In the genomic region with DNA sequence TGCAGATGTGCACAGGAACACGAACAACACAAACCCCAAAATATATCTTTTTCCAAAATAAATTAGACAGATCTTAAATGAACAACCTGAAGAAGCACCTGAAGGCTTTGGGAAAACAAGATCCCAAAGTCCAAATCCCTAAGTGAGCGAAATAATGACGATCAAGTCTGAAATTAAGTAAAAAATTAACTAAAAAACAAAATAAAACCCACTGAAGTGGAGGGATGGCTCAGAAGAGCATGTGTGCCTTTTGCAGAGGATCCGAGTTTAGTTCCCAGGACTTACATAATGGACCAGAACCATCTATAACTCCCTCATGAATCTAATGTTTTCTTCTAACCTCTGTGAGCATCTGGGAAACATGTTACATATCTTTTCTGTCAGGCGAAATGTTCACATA, we compare ENCODE assay signal across 38 mouse cellular contexts. TPM values are rescaled to one million over a fixed set of nuclear protein-coding genes. Genes with fewer than 3 reads are reported as not detected.
"Had no signal": no experiment of that assay in that cellular context is flagged by ENCODE, and none has a peak within 500 bp of the region (broad histone marks: within the 10 kb centered on the region; RNA-seq: fewer than 3 reads in every experiment).

No protein-coding gene starts in this region.

- H3K27ac ChIP-seq: heart, adult 2 months; heart, embryonic 10.5 days; heart, embryonic 13.5 days; heart, embryonic 15.5 days; hindbrain, embryonic 10.5 days; hindbrain, embryonic 12.5 days; hindbrain, embryonic 13.5 days; hindbrain, embryonic 14.5 days; hindbrain, embryonic 15.5 days; hindbrain, postnatal 0 days; intestine, embryonic 15.5 days; kidney, embryonic 15.5 days; kidney, postnatal 0 days; layer of hippocampus, adult 2 months; left cerebral cortex, adult 2 months had no signal

- H3K4me3 ChIP-seq: heart, adult 2 months; heart, embryonic 10.5 days; heart, embryonic 12.5 days; heart, embryonic 13.5 days; heart, embryonic 15.5 days; hindbrain, embryonic 12.5 days; hindbrain, embryonic 13.5 days; hindbrain, embryonic 15.5 days; intestine, embryonic 15.5 days; kidney, embryonic 15.5 days; layer of hippocampus, adult 2 months; left cerebral cortex, adult 2 months had no signal

- H3K9ac ChIP-seq: heart, embryonic 12.5 days; heart, embryonic 13.5 days; heart, embryonic 15.5 days; hindbrain, embryonic 12.5 days; hindbrain, embryonic 13.5 days; hindbrain, embryonic 14.5 days; hindbrain, embryonic 15.5 days; intestine, embryonic 15.5 days; kidney, embryonic 15.5 days had no signal

- H3K4me2 ChIP-seq: heart, embryonic 11.5 days; heart, embryonic 12.5 days; heart, embryonic 13.5 days; heart, embryonic 15.5 days; hindbrain, embryonic 12.5 days; hindbrain, embryonic 13.5 days; hindbrain, embryonic 14.5 days; kidney, embryonic 15.5 days had no signal

- DNase-seq: heart, adult 2 months; heart, postnatal 10 days; heart, postnatal 14 days; heart, postnatal 36 days; heart, postnatal 4 days; kidney, adult 11 months; kidney, postnatal 10 days; kidney, postnatal 14 days; kidney, postnatal 4 days; layer of hippocampus, adult 9-11 months; layer of hippocampus, postnatal 36 days had no signal

- H3K27me3 ChIP-seq: heart, embryonic 12.5 days; heart, embryonic 13.5 days; heart, embryonic 15.5 days; hindbrain, embryonic 12.5 days; hindbrain, embryonic 13.5 days; hindbrain, embryonic 15.5 days; intestine, embryonic 15.5 days; kidney, embryonic 15.5 days had no signal

- ATAC-seq: hindbrain, embryonic 16.5 days; hindbrain, postnatal 0 days; inflammation-experienced regulatory T-cells, adult 6 months; intestine, embryonic 15.5 days; intestine, embryonic 16.5 days; intestine, postnatal 0 days had no signal

- H3K36me3 ChIP-seq: heart, embryonic 12.5 days; heart, embryonic 13.5 days; heart, embryonic 15.5 days; hindbrain, embryonic 12.5 days; hindbrain, embryonic 13.5 days; hindbrain, embryonic 15.5 days; intestine, embryonic 15.5 days; kidney, embryonic 15.5 days had no signal

- H3K9me3 ChIP-seq: heart, embryonic 10.5 days; heart, embryonic 12.5 days; heart, embryonic 13.5 days; heart, embryonic 15.5 days; hindbrain, embryonic 10.5 days; hindbrain, embryonic 12.5 days; hindbrain, embryonic 13.5 days; hindbrain, embryonic 15.5 days; intestine, embryonic 15.5 days; kidney, embryonic 15.5 days had no signal

RNA-seq across cellular contexts. Expression of gene Actl9, which starts 40.4 kb away (rescaled TPM):
- polyA plus RNA-seq: heart, adult 2 months; heart, embryonic 10.5 days; heart, embryonic 11.5 days; heart, embryonic 12.5 days; heart, embryonic 13.5 days; heart, embryonic 14.5 days; heart, embryonic 15.5 days; heart, embryonic 16.5 days; heart, postnatal 0 days; hindbrain, embryonic 10.5 days; hindbrain, embryonic 11.5 days; hindbrain, embryonic 12.5 days; hindbrain, embryonic 13.5 days; hindbrain, embryonic 14.5 days; hindbrain, embryonic 15.5 days; hindbrain, embryonic 16.5 days; hindbrain, postnatal 0 days; inflammation-experienced regulatory T-cells, adult 6 months; intestine, embryonic 14.5 days; intestine, embryonic 15.5 days; intestine, embryonic 16.5 days; intestine, postnatal 0 days; kidney, embryonic 15.5 days; kidney, embryonic 16.5 days; kidney, postnatal 0 days; large intestine, adult 2 months had no signal
